Mouse (Mus musculus) lung, adult 2 months (tissue): ENCODE measurements at regions not wholly inside any gene's neighbourhood (a gene's known extent, or its start where the extent isn't known, plus 50 kb on each side); places are given as distances from the start of the nearest gene placed in this dataset.

Experiments used
- DNase-seq: peaks from one replicate; pipeline ENCODE4 v3.0.0; 2022
- H3K4me1 ChIP-seq: fragments of 200-500 bp; 2 replicates; pipeline ENCODE4 v1.6.1; 2011; ENCODE audit warnings: low read length; ENCODE audit not compliant: control insufficient read depth, insufficient read depth
- H3K4me3 ChIP-seq: fragments of 200-500 bp; replicated peaks from 2 replicates; pipeline ENCODE3; 2011; ENCODE audit warnings: low read depth, mild to moderate bottlenecking, control low read depth, low read length; ENCODE audit errors: extremely low read depth
- CTCF ChIP-seq: fragments of 200-500 bp; IDR thresholded peaks from 2 replicates; pipeline ENCODE4 v1.5.1; 2011; ENCODE audit warnings: mild to moderate bottlenecking, low read length, control low read depth; ENCODE audit not compliant: insufficient read depth
- POLR2A ChIP-seq: fragments of 200-500 bp; IDR thresholded peaks from 2 replicates; pipeline ENCODE4 v1.6.1; 2011; ENCODE audit warnings: low read depth, mild to moderate bottlenecking, control low read depth, low read length, borderline replicate concordance; ENCODE audit errors: extremely low read depth
- WGBS: fragments of 180-500 bp; shearing (Covaris S2); methylation state at CpG from one replicate; pipeline ENCODE4 v1.1.7; 2018; 5-methylcytosine and 5-hydroxymethylcytosine counted together

GRCm38 (mm10) chr12:35663062-35663461, 128.2 kb upstream of the Ahr start:
- TF ChIP-seq POLR2A (no peak), CTCF (no peak)
- Histone ChIP-seq H3K4me1 (no peaks in the 10 kb centered on the region), H3K4me3 (no peak overlapping the region)
- DNase-seq: no peak
- 81% methylated on average over 1 of the region's 1 CpGs for WGBS

- no peak for DNase-seq
- no peaks in the 10 kb centered on the region for H3K4me1 ChIP-seq
- no peak for TF ChIP-seq POLR2A
- TF ChIP-seq CTCF: no peak
- 81% methylated on average over 3 of the region's 3 CpGs for WGBS
- H3K4me3 ChIP-seq: no peak overlapping the region
Measured at GRCm38 (mm10) chr12:35656563-35656962, 121.7 kb upstream of the Ahr start.

- no peak for TF ChIP-seq CTCF
- no peak for TF ChIP-seq POLR2A
- 57% methylated on average over 3 of the region's 3 CpGs for WGBS
- no peak for DNase-seq
- Histone ChIP-seq H3K4me1 (no peaks in the 10 kb centered on the region), H3K4me3 (no peak overlapping the region)
Measured at GRCm38 (mm10) chr12:35649772-35650171, 114.9 kb upstream of the Ahr start.

- TF ChIP-seq CTCF: no peak
- TF ChIP-seq POLR2A: no peak
- H3K4me1 ChIP-seq: no peaks in the 10 kb centered on the region
- no peak for DNase-seq
- H3K4me3 ChIP-seq: no peak overlapping the region
Measured at GRCm38 (mm10) chr12:35642473-35642872, 107.6 kb upstream of the Ahr start.

- no peak for DNase-seq
- Histone ChIP-seq H3K4me3 (no peak overlapping the region), H3K4me1 (no peaks in the 10 kb centered on the region)
- WGBS: 86% methylated on average over 1 of the region's 1 CpGs
- TF ChIP-seq CTCF: no peak
- TF ChIP-seq POLR2A: no peak
Measured at GRCm38 (mm10) chr12:35641741-35642140, 106.9 kb upstream of the Ahr start.

- H3K4me3 ChIP-seq: no peak overlapping the region
- TF ChIP-seq CTCF (no peak), POLR2A (no peak)
- no peak for DNase-seq
- H3K4me1 ChIP-seq: no peaks in the 10 kb centered on the region
- 62% methylated on average over 3 of the region's 3 CpGs for WGBS
Measured at GRCm38 (mm10) chr12:35640911-35641345, 106.1 kb upstream of the Ahr start.

GRCm38 (mm10) chr12:35623484-35623883, 88.6 kb upstream of the Ahr start:
- no peak for TF ChIP-seq POLR2A
- no peak for TF ChIP-seq CTCF
- Histone ChIP-seq H3K4me1 (no peaks in the 10 kb centered on the region), H3K4me3 (no peak overlapping the region)
- no peak for DNase-seq
- WGBS: 74% methylated on average over 3 of the region's 3 CpGs

GRCm38 (mm10) chr12:35614885-35615284, 80.0 kb upstream of the Ahr start:
- TF ChIP-seq POLR2A: no peak
- no peak for TF ChIP-seq CTCF
- 62% methylated on average over 4 of the region's 4 CpGs for WGBS
- no peak for DNase-seq
- Histone ChIP-seq H3K4me3 (no peak overlapping the region), H3K4me1 (no peaks in the 10 kb centered on the region)

GRCm38 (mm10) chr12:35607652-35608051, 72.8 kb upstream of the Ahr start:
- H3K4me3 ChIP-seq: no peak overlapping the region
- WGBS: 44% methylated on average over 1 of the region's 1 CpGs
- TF ChIP-seq POLR2A (no peak), CTCF (no peak)
- no peak for DNase-seq
- no peaks in the 10 kb centered on the region for H3K4me1 ChIP-seq

GRCm38 (mm10) chr12:35603742-35604141, 68.9 kb upstream of the Ahr start:
- no peak for DNase-seq
- TF ChIP-seq CTCF (no peak), POLR2A (no peak)
- no peak overlapping the region for H3K4me3 ChIP-seq
- no peaks in the 10 kb centered on the region for H3K4me1 ChIP-seq
- 73% methylated on average over 1 of the region's 1 CpGs for WGBS
